Mouse (Mus musculus) kidney, adult 2 months (tissue): ENCODE measurements around the gene Sdr39u1.

Experiments used
- CTCF ChIP-seq: fragments of 200-500 bp; conservative IDR thresholded peaks from 2 replicates; pipeline ENCODE4 v1.5.1; 2011; ENCODE audit warnings: low read depth, mild to moderate bottlenecking, control low read depth, low read length, moderate library complexity, mixed read lengths; ENCODE audit not compliant: insufficient read depth, insufficient read length
- POLR2A ChIP-seq: fragments of 200-500 bp; IDR thresholded peaks from one replicate; pipeline ENCODE4 v1.6.1; 2011; ENCODE audit warnings: low read depth, low read length, control low read depth

DNA sequence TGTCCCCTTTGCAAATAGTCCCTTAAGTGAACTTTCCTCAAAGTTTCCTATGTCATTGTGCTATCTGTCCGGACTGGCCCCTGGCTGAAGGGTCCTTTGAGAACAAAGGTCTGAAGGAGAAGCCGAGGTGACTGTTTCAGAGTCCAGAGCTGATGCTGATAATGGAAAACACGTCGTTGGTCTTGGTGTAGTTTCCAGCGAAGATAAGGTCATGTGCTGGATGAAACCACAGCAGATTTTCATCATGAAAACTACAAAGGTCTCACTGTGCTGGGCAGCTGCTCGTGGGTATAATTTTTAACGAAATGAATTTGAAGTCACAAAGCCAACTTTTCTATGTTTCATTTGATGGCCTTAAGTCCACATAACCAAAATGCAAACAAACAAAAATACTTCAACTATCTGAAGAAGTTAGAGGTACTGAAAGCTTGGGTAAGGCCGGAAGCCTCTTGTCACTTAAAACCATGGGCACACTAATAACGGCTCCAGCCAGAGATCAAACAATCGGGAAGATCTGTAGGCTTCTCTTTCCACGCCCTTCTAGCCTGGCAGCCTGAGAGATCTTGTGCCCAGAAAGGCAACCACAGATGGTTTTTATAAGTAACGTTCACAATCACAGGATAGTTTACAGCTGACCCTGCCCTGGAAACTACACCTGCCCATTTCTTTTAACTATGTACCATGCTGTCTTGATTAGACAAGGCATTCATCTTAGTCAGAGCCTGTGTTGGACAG, 29.3 kb upstream of the Sdr39u1 start:
- TF ChIP-seq CTCF (no peak), POLR2A (no peak)
